Mouse (Mus musculus): ENCODE results near the gene Fsd1.

Gene Fsd1

DNA sequence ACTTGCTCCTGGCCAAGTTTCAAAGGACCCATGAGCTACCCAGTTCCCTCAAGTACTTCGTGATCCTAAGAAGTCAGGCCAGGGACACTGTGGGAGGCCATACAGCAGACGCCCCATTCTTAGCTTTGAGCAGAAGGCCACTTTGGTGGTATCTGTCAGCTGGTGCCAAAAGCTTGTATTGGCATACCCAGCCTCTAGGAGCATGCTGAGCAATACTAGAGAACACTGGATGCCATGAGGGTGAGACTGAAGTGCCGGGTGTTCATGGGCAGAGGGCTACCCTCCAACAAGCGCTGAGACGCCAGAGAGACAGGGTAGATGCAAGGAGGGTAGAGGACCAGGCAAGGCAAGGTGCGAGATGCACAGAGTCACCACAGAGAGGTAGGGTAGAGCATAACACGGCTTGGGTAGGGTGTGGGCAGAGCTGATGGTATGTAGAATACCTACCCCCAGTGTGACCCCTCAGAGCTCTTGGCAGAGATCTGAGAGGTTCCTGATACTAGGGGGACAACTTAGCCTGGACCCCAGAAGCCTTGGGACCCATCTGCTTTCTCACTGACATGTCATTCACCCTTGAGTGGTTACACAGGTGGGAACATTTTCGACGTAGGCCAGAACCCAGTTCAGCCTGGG, 44.0 kb downstream of the Fsd1 start:
- DNase-seq (ENCODE audit: low read depth, low spot score): no peak

DNA sequence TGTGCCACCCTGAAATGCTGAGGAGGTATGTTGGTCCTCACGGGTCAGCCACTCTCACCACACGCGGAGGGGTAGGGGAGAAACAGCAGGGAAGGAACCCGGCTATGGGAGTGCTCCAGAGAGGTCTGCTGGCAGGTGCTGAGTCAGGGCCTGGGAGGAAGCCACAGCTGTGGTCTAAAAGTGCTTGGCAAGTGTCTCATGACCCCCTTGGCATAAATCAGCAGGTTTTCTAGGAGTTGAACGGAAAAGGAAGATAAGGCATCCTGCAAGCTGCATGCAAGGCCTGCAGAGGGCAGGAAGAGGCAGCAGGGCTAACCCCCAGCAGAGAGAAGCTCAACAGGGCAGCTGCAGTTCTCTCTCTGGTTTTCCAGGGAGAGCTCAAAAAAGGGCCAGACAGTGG, 44.6 kb downstream of the Fsd1 start:
- DNase-seq (ENCODE audit: low read depth, low spot score): no peak

GRCm38 (mm10) chr17:56031431-56031830, 45.1 kb downstream of the Fsd1 start:
- DNase-seq (ENCODE audit: low read depth, low spot score): no peak

DNA sequence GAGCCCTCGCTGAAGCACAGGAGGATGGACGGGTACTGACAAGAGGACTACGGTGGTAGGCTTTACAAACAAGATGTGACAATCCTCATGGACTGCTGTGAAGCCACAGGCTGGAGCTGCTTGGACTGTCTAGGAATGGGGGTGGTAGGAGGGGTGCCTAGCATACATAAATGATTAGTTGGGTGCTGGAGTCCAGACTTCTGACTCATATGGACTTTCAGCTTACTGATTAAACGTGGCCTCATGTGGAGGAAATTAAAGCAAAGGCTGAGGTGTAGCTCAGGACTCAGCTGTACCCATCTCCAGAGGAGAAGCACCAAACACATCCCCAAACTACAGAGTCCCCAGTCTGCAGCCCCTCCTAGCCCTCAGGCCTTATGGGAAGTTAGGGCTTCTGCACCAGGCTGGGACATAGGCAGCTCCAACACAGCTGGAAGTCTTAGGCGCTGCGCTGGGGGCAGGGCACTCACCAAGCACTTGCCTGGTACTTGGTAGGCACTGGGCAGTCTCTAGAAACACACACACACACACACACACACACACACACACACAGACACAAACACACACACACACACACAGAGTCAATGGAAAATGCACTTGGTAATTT, 45.9 kb downstream of the Fsd1 start:
- no peak for DNase-seq (ENCODE audit: low read depth, low spot score)

DNA sequence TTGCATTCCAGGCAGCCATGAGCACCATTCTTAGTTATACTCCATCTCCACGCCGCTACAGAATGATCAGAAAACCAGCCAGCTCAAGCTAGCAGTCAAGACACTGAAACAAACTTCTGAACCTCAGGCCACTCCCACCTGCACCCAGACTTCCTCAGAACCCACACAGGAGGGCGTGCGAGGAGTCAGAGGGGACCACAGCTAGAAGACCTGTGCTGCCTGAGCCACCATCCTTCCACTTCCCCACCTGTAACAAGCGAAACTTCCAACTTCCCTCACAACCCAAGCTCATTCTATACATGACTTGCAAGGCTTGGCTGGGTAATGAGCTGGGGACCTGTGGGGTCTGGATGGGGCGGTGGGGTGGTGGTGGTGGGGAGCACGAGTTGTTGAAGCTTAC, 46.5 kb downstream of the Fsd1 start:
- DNase-seq (ENCODE audit: low read depth, low spot score): no peak

DNA sequence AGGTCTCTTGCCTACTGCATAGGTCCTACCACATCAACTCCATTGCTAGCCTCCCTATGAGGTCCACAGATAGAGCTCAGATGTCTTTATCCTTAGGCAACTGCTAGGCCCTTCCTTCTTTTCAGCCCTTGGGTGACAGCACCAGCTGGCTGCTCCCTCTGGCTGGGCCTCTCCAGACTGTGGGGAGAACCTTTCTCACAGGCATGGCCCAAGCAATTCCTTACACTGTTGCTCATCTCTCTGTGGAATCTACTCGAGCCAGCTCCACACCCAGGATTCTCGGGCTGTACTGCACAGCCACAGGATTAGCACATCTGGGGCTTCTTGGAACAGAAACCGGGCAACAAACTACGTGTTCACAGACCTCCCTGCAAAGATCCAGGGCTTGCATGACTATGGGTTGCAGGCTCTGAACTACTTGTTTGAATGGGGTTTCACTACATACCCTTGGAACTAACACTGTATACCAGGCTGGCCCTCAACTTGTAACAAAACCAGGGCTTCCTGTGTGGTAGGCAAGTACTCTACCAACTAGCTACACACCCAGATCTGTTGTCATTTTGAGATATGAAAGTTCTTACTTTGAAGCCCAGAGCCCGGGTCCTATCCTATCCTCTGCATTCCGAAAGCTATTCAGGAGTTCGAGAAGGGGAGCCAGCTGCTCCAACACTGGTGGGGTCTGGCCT, 47.9 kb downstream of the Fsd1 start:
- no peak for DNase-seq (ENCODE audit: low read depth, low spot score)

- DNase-seq (ENCODE audit: low read depth, low spot score): no peak
Observed at GRCm38 (mm10) chr17:56034726-56035100, 48.4 kb downstream of the Fsd1 start.

GRCm38 (mm10) chr17:56035216-56035615, 48.9 kb downstream of the Fsd1 start:
- no peak for DNase-seq (ENCODE audit: low read depth, low spot score)

GRCm38 (mm10) chr17:56036176-56036900, 50.0 kb downstream of the Fsd1 start, which contains the start of gene Sh3gl1:
TSS of gene Sh3gl1 (minus strand) at chr17:56036635.
- DNase-seq (ENCODE audit: low read depth, low spot score): peak; percentile 99

GRCm38 (mm10) chr17:56036901-56037287, 50.6 kb downstream of the Fsd1 start:
- DNase-seq (ENCODE audit: low read depth, low spot score): no peak

GRCm38 (mm10) chr17:56038583-56039261, 52.4 kb downstream of the Fsd1 start:
- no peak for DNase-seq (ENCODE audit: low read depth, low spot score)

- no peak for DNase-seq (ENCODE audit: low read depth, low spot score)
Observed at GRCm38 (mm10) chr17:56039345-56039744, 53.0 kb downstream of the Fsd1 start.

DNA sequence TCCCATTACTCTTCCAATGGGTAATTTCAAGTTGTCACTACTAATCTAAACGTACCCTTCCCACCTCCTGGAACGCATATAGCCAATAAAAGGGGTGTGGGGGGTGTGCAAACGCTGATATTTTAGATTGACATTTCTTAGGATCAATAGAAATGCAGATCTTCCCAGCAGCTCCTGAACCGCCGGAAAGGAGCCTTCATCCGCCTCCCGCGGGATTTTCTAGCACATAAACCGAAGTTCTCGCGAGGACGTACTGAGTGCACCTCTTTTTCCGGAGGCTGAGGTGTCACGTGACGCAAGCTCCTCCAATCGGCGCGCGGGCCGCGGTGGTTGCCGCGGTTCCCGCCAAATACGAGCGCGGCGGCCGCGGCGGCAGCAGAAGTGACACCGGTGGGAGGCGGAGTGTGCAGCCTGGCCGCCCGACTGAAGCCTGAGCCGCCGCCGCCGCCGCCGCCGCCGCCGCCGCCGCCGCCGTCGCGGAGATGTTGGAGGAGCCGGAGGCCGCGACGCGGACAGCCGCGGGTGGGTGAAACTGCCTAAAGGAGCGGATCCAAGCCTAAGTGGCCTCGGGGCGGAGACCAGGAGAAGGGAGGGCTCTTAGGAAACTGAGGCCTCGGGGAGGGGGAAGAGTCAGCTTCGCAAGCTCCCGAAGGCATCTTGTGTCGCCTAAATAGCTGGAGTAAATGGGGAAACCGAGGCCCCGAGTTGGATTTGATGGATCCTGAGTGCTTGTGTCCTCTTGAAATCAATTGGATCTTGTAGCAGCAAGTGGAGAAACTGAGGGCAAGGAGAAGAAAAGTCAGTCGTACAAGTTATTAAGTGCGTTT, 53.9 kb downstream of the Fsd1 start, which contains the start of gene Chaf1a:
Gene Chaf1a, plus strand, starts transcription at position 410 of the 827 bp plus-strand sequence.
- DNase-seq (ENCODE audit: low read depth, low spot score): peak; percentile 99

DNA sequence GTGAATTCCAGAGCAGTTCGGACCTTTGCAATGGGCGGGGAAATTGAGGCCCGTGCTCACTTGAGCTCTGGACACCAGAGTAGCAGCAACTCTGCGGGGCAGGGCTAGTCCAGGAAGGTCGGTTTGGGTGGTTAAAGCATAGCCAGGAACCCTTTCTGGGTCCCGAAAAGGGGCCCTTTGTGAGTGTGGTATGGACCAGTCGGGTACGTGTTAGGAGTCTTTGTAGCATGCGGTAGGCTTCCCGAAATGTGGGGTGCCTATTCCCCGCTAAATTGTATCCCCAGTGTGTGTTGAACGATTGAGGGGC, 54.5 kb downstream of the Fsd1 start:
- peak; percentile 50 for DNase-seq (ENCODE audit: low read depth, low spot score)

Data from ZHBTc4 (cell line).